Mouse (Mus musculus) hindbrain, embryonic 11.5 days (tissue): ENCODE results near the gene Vars. TPM values are rescaled to one million over a fixed set of nuclear protein-coding genes. Genes with fewer than 3 reads are reported as not detected.

Experiments used
- ATAC-seq: fragments of 200-750 bp; cut with Nextera tagmentation; 2 replicates; pipeline ENCODE4 v1.8.0; 2017; ENCODE audit warnings: mild to moderate bottlenecking, moderate TSS enrichment, moderate library complexity; ENCODE audit not compliant: low FRiP score
- DNase-seq: peaks from one replicate; pipeline ENCODE4 v3.0.0-alpha.2; 2015; ENCODE audit warnings: low spot score
- H3K27ac ChIP-seq: fragments of 300-500 bp; sonication (generic); 2 replicates; pipeline ENCODE4 v1.5.1; 2014; ENCODE audit warnings: mild to moderate bottlenecking, low read depth, low read length
- H3K27me3 ChIP-seq: fragments of 300-500 bp; sonication (generic); 2 replicates; pipeline ENCODE4 v1.6.1; 2014; ENCODE audit warnings: mild to moderate bottlenecking, low read length, moderate library complexity, mixed read lengths; ENCODE audit not compliant: control insufficient read depth, insufficient read depth
- H3K36me3 ChIP-seq: fragments of 300-500 bp; sonication (generic); 2 replicates; pipeline ENCODE4 v1.6.1; 2014; ENCODE audit warnings: mild to moderate bottlenecking, low read length, moderate library complexity, mixed read lengths; ENCODE audit not compliant: control insufficient read depth, insufficient read depth
- H3K4me1 ChIP-seq: fragments of 300-500 bp; sonication (generic); replicated peaks from 2 replicates; pipeline ENCODE4 v1.6.1; 2014; ENCODE audit warnings: low read length, mixed read lengths; ENCODE audit not compliant: control insufficient read depth, insufficient read depth
- H3K4me2 ChIP-seq: fragments of 300-500 bp; sonication (generic); replicated peaks from 2 replicates; pipeline ENCODE4 v1.6.1; 2014; ENCODE audit warnings: mild to moderate bottlenecking, low read depth, low read length
- H3K4me3 ChIP-seq: fragments of 300-500 bp; sonication (generic); 2 replicates; pipeline ENCODE4 v1.5.1; 2014; ENCODE audit warnings: low read depth, low read length
- H3K9ac ChIP-seq: fragments of 300-500 bp; sonication (generic); 2 replicates; pipeline ENCODE4 v1.6.1; 2014; ENCODE audit warnings: low read depth, low read length
- H3K9me3 ChIP-seq: fragments of 300-500 bp; sonication (generic); 2 replicates; pipeline ENCODE4 v1.6.1; 2016; ENCODE audit warnings: low read length; ENCODE audit not compliant: control insufficient read depth
- WGBS: fragments of 180-500 bp; shearing (Covaris S2); extraction: QIAGEN DNeasy Blood & Tissue Kit; methylation state at CpG from one replicate; pipeline ENCODE4 v1.1.7; 2014; 5-methylcytosine and 5-hydroxymethylcytosine counted together
- polyA plus RNA-seq: library from polyadenylated mRNA; unstranded; fragments of >200 nt; fragmentation: Nextera tagmentation; extraction: Ambion mirVana; gene quantifications from 2 replicates; pipeline ENCODE4 v1.2.1, GENCODE M21; 2014

Vars gene
- polyA plus RNA-seq, 1 experiment from 2014 or later = 71.7 TPM

- peak; percentile 8; the same call in 1 of the 2 replicates for ATAC-seq
- Histone ChIP-seq H3K9me3 (no peaks in the 10 kb centered on the region), H3K9ac (peak overlapping the region; percentile 59), H3K27ac (peak overlapping the region; percentile 95), H3K27me3 (no peaks in the 10 kb centered on the region), H3K4me3 (peak overlapping the region; percentile 51), H3K4me1 (peaks cover 4% of the 10 kb centered on the region; the same call in 1 of the 2 replicates), H3K36me3 (0 out of 2 replicates have a peak, but pooled peaks cover 4% of the 10 kb centered on the region), H3K4me2 (peak overlapping the region; percentile 53)
- peak; percentile 76 for DNase-seq
- under 1% methylated on average over 27 of the region's 27 CpGs for WGBS
Observed at GRCm38 (mm10) chr17:35050126-35050750, 49.5 kb downstream of the Vars start.

GRCm38 (mm10) chr17:35051156-35052086 lies 50.6 kb downstream of the Vars start:
- peak overlapping the region; percentile 51 for H3K4me3 ChIP-seq
- under 1% methylated on average over 21 of the region's 21 CpGs for WGBS
- DNase-seq (peak; percentile 83), ATAC-seq (peak; percentile 67)
- peak overlapping the region; percentile 85 for H3K9ac ChIP-seq
- no peaks in the 10 kb centered on the region for H3K27me3 ChIP-seq
- H3K9me3 ChIP-seq = no peaks in the 10 kb centered on the region
- peak overlapping the region; percentile 95 for H3K27ac ChIP-seq
- H3K4me1 ChIP-seq = peaks cover 4% of the 10 kb centered on the region; the same call in 1 of the 2 replicates
- H3K4me2 ChIP-seq = peak overlapping the region; percentile 53
- 0 out of 2 replicates have a peak, but pooled peaks cover 4% of the 10 kb centered on the region for H3K36me3 ChIP-seq

DNA sequence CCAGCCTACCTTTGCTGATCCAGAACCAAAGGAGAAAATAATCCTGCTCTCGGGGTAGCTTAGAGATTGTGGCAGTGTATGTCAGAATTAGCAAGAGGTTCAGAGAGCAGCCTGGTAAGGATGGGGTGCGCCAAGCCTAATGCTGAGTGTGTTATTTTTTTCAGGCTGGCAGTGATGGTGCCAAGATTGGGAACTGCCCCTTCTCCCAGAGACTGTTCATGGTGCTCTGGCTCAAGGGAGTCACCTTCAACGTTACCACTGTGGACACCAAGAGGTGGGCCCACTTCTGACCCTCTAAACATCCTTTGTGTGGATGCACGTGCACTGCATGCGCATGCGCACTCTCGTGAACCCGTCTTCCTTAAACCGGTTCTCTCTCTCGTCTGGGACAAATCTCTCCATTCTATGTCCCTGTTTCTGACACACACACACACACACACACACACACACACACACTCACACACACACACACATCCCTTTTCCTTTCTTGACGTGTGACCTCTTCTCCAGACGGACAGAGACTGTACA lies 51.5 kb downstream of the Vars start:
- WGBS = 83% methylated on average over 12 of the region's 12 CpGs
- Histone ChIP-seq H3K4me1 (peaks cover 4% of the 10 kb centered on the region; the same call in 1 of the 2 replicates), H3K27ac (peak overlapping the region; percentile 95), H3K9ac (peak overlapping the region; percentile 85), H3K36me3 (0 out of 2 replicates have a peak, but pooled peaks cover 4% of the 10 kb centered on the region), H3K27me3 (no peaks in the 10 kb centered on the region), H3K9me3 (no peaks in the 10 kb centered on the region), H3K4me3 (peak overlapping the region; percentile 51), H3K4me2 (peak overlapping the region; percentile 53)
- ATAC-seq = no peak
- no peak for DNase-seq

- H3K27ac ChIP-seq = no peak overlapping the region
- DNase-seq (no peak), ATAC-seq (no peak)
- no peak overlapping the region for H3K4me2 ChIP-seq
- peaks cover 4% of the 10 kb centered on the region; the same call in 1 of the 2 replicates for H3K4me1 ChIP-seq
- 91% methylated on average over 7 of the region's 7 CpGs for WGBS
- no peaks in the 10 kb centered on the region for H3K9me3 ChIP-seq
- H3K9ac ChIP-seq = no peak overlapping the region
- H3K4me3 ChIP-seq = no peak overlapping the region
- no peaks in the 10 kb centered on the region for H3K27me3 ChIP-seq
- H3K36me3 ChIP-seq = peaks cover 4% of the 10 kb centered on the region; the same call in 1 of the 2 replicates
Observed at GRCm38 (mm10) chr17:35055691-35056495, 55.1 kb downstream of the Vars start.

DNA sequence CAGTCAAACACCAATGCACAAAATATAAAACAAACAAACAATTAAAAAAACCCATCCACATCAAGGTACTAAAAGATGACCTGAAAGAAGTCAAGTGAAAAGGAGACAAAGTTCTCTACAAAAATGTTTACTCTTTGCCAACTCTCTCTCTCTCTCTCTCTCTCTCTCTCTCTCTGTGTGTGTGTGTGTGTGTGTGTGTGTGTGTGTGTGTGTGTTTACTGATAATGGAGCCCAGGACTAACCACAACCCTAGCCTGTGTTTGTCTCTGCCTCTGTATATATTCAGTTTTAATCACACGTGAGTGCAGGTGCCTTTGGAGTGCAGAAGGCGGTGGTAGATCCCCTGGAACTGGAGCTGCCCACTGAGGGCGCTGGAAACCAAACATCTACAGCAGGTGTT lies 56.3 kb downstream of the Vars start:
- H3K4me3 ChIP-seq = no peak overlapping the region
- H3K9ac ChIP-seq = no peak overlapping the region
- H3K27me3 ChIP-seq = no peaks in the 10 kb centered on the region
- no peak overlapping the region for H3K27ac ChIP-seq
- no peak overlapping the region for H3K4me2 ChIP-seq
- no peaks in the 10 kb centered on the region; the same call in 1 of the 2 replicates for H3K4me1 ChIP-seq
- H3K9me3 ChIP-seq = no peaks in the 10 kb centered on the region
- WGBS = 79% methylated on average over 3 of the region's 3 CpGs
- DNase-seq (no peak), ATAC-seq (no peak)
- H3K36me3 ChIP-seq = peaks cover 12% of the 10 kb centered on the region; the same call in 1 of the 2 replicates

DNA sequence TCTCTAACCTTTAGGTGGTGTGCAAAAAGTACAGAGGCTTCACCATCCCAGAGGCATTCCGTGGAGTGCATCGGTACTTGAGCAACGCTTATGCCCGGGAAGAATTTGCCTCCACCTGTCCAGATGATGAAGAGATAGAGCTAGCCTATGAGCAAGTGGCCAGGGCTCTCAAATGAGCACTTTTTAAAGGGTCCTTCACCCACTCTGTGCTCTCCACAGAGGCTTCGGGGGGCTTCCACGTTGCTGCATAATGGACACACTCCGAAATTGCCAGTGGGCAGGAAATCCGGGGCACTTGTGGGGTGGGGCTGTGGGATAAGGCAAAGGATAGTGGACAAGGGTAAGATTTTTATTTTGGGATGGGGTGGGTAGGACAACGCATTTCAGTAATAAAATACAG lies 57.5 kb downstream of the Vars start:
- no peaks in the 10 kb centered on the region for H3K9me3 ChIP-seq
- no peak for DNase-seq
- no peak overlapping the region; the same call in 1 of the 2 replicates for H3K9ac ChIP-seq
- 73% methylated on average over 9 of the region's 9 CpGs for WGBS
- H3K27ac ChIP-seq = peak overlapping the region; percentile 95; the same call in 1 of the 2 replicates
- 0 out of 2 replicates have a peak, but pooled peaks have one; percentile 6 for ATAC-seq
- H3K4me2 ChIP-seq = 0 out of 2 replicates have a peak overlapping the region, but pooled peaks have one; percentile 91
- no peaks in the 10 kb centered on the region; the same call in 1 of the 2 replicates for H3K4me1 ChIP-seq
- peaks cover 12% of the 10 kb centered on the region; the same call in 1 of the 2 replicates for H3K36me3 ChIP-seq
- no peaks in the 10 kb centered on the region for H3K27me3 ChIP-seq
- H3K4me3 ChIP-seq = peak overlapping the region; percentile 90; the same call in 1 of the 2 replicates

- peak within 1 kb of the TSS; percentile 96 for H3K9ac ChIP-seq
- ATAC-seq (peak; percentile 93), DNase-seq (peak; percentile 98)
- no peaks in the 10 kb centered on the region; the same call in 1 of the 2 replicates for H3K4me1 ChIP-seq
- peak within 1 kb of the TSS; percentile 95 for H3K27ac ChIP-seq
- under 1% methylated on average over 55 of the region's 57 CpGs for WGBS
- H3K36me3 ChIP-seq = peaks cover 10% of the 10 kb centered on the region; the same call in 1 of the 2 replicates
- H3K4me3 ChIP-seq = peak within 1 kb of the TSS; percentile 90
- H3K4me2 ChIP-seq = peak within 1 kb of the TSS; percentile 91
- no peaks in the 10 kb centered on the region for H3K9me3 ChIP-seq
- H3K27me3 ChIP-seq = peaks cover 2% of the 10 kb centered on the region; the same call in 1 of the 2 replicates
Observed at GRCm38 (mm10) chr17:35058911-35059892, 58.4 kb downstream of the Vars start, which contains the start of gene Ddah2. Gene Ddah2 (plus strand): TSS chr17:35059035.
